Mouse (Mus musculus): Measurements from ENCODE around the gene Car9. TPM values are rescaled to one million over a fixed set of nuclear protein-coding genes. Genes with fewer than 3 reads are reported as not detected.

Car9 gene
- not detected in 2 replicates for total RNA-seq (2012; rRNA removed)
- not detected in 2 replicates for total RNA-seq (2014; rRNA removed)
- polyA plus RNA-seq (2012; ENCODE audit: insufficient read length, low read depth), result not detected in 2 replicates

DNA sequence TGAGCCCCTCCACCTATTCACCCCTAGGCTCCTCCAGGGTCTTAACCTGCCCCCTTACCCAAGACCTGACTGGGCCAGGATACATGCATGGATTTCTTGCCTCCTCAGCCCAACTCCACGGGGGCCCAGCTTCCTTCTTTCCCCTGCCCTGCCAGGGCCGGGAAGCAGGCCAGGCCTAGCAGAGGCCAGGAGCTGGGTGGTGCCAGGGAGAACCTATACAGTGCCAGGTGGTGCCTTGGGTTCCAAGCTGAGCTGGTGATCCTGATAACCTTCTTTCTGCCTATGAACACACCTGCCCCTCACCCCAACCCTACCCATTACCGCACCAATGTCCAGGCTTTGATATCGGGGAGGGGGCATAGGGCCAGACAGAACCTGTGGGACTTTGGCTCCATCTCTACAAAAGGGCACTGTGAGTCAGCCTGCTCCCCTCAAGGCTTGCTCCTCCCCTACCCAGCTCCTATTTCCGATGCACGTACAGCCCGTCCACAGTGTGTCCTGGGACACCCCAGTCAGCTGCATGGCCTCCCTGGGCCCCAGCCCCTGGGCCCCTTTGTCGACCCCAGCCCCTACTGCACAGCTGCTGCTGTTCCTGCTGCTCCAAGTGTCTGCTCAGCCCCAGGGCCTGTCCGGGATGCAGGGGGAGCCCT lies at the start of gene Car9:
Car9 (plus strand) TSS at position 431 of the 650 bp plus-strand sequence.
- DNase-seq (ENCODE audit: extremely low read depth), result no peak
- in situ Hi-C loops (cut with MboI; ENCODE audit: low pct_ligation_motif_present, low pct_unique_long_range_greater_than_20kb, low sequenced_read_pairs) (no loop called here), dilution Hi-C loops (cut with MboI; ENCODE audit: extremely low pct_ligation_motif_present, extremely low pct_unique_long_range_greater_than_20kb, low sequenced_read_pairs) (no loop called here)
- peaks cover 88% of the 10 kb centered on the region for H3K27me3 ChIP-seq (replicated peaks)
- H3K9ac ChIP-seq (ENCODE audit: insufficient read depth, low read depth), result no peak within 1 kb of the TSS
- H3K4me3 ChIP-seq (replicated peaks in 1 of 3; ENCODE audit: low read depth in 2 of 3, low read length in 2 of 3, poor library complexity in 1 of 3), result no peak within 1 kb of the TSS
- no peaks in the 10 kb centered on the region for H3K4me1 ChIP-seq (ENCODE audit: control insufficient read depth in 1 of 2, insufficient read depth in 2 of 2)
- TF ChIP-seq ZNF384 (IDR thresholded peaks at IDR 0.05; ENCODE audit: low read depth, low read length) (no peak), NELFE (IDR thresholded peaks at IDR 0.05; ENCODE audit: low read depth, low read length) (no peak), NRF1 (IDR thresholded peaks at IDR 0.05; ENCODE audit: low read depth, low read length) (no peak), UBTF (IDR thresholded peaks at IDR 0.05; ENCODE audit: low read depth, low read length) (no peak), TCF12 (IDR thresholded peaks at IDR 0.05; ENCODE audit: low read depth, low read length) (no peak), JUN (IDR thresholded peaks at IDR 0.05; ENCODE audit: insufficient read depth, low read depth, low read length) (no peak), ETS1 (conservative IDR thresholded peaks at IDR 0.05; ENCODE audit: low read depth, low read length) (no peak), CHD1 (IDR thresholded peaks at IDR 0.05; ENCODE audit: low read depth, low read length) (no peak), MEF2A (IDR thresholded peaks at IDR 0.05; ENCODE audit: borderline replicate concordance, low read depth, low read length) (no peak), MXI1 (IDR thresholded peaks at IDR 0.05; ENCODE audit: low read depth, low read length) (no peak), ZMIZ1 (IDR thresholded peaks at IDR 0.05; ENCODE audit: low read depth, low read length) (no peak)
- H3K9me3 ChIP-seq (replicated peaks; ENCODE audit: low read length), result no peaks in the 10 kb centered on the region
- no peak within 1 kb of the TSS for H3K4me2 ChIP-seq (ENCODE audit: insufficient read depth, low read depth, poor library complexity, severe bottlenecking)
- H3K36me3 ChIP-seq (replicated peaks in 1 of 2; ENCODE audit: control insufficient read depth in 1 of 2, insufficient read depth in 1 of 2, low read length in 1 of 2), result no peaks in the 10 kb centered on the region
- H3K27ac ChIP-seq (ENCODE audit: insufficient read depth, low read depth), result no peak within 1 kb of the TSS
- H3K79me2 ChIP-seq (replicated peaks; ENCODE audit: control insufficient read depth, extremely low read depth, insufficient read depth, poor library complexity, severe bottlenecking), result no peaks in the 10 kb centered on the region

DNA sequence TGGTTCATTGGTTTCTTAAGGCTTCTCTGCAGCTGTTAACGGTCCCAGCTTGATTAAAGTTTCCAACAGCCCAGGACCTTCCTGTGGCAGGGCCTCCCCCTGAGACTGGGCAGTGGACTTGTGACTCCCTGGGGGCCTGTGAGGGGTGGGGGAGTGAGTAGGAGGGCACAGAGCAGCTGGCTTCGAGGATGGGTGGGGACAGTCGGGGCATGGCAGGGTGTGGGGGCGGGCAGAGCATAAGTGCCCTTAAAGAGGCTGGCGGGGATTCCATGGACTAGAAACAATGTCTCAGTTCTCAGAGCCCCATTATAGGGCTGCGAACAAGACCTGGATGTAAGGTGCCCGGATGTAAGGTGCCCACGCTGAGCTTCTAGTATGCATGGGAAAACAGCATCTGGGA lies 49.6 kb upstream of the Car9 start:
- Histone ChIP-seq H3K36me3 (replicated peaks in 1 of 2; ENCODE audit: control insufficient read depth in 1 of 2, insufficient read depth in 1 of 2, low read length in 1 of 2) (peaks cover 0 to 7% of the 10 kb centered on the region in 2 experiments), H3K4me2 (ENCODE audit: insufficient read depth, low read depth, poor library complexity, severe bottlenecking) (peak overlapping the region; percentile 41), H3K79me2 (replicated peaks; ENCODE audit: control insufficient read depth, extremely low read depth, insufficient read depth, poor library complexity, severe bottlenecking) (no peaks in the 10 kb centered on the region), H3K4me1 (ENCODE audit: control insufficient read depth in 1 of 2, insufficient read depth in 2 of 2) (peaks cover 21 to 55% of the 10 kb centered on the region in 2 experiments), H3K4me3 (replicated peaks in 1 of 3; ENCODE audit: low read depth in 2 of 3, low read length in 2 of 3, poor library complexity in 1 of 3) (no peak overlapping the region), H3K9ac (ENCODE audit: insufficient read depth, low read depth) (no peak overlapping the region), H3K27me3 (replicated peaks) (peaks cover 3% of the 10 kb centered on the region), H3K9me3 (replicated peaks; ENCODE audit: low read length) (peaks cover 4% of the 10 kb centered on the region), H3K27ac (ENCODE audit: insufficient read depth, low read depth) (no peak overlapping the region)
- in situ Hi-C loops (cut with MboI; ENCODE audit: low pct_ligation_motif_present, low pct_unique_long_range_greater_than_20kb, low sequenced_read_pairs) (no loop called here), dilution Hi-C loops (cut with MboI; ENCODE audit: extremely low pct_ligation_motif_present, extremely low pct_unique_long_range_greater_than_20kb, low sequenced_read_pairs) (no loop called here)
- peak; percentile 64 for DNase-seq (ENCODE audit: extremely low read depth)
- TF ChIP-seq CHD2 (IDR thresholded peaks at IDR 0.05; ENCODE audit: low read length), result 0 out of 2 replicates have a peak, but pooled peaks have one; percentile 10
- TF ChIP-seq TCF12 (IDR thresholded peaks at IDR 0.05; ENCODE audit: low read depth, low read length), result peak; percentile 76
- TF ChIP-seq ETS1 (conservative IDR thresholded peaks at IDR 0.05; ENCODE audit: low read depth, low read length), result peak; percentile 64
- TF ChIP-seq HCFC1 (IDR thresholded peaks at IDR 0.05; ENCODE audit: low read depth, low read length), result no peak
- TF ChIP-seq MXI1 (IDR thresholded peaks at IDR 0.05; ENCODE audit: low read depth, low read length), result no peak
- peak; percentile 93 for TF ChIP-seq MAZ (IDR thresholded peaks at IDR 0.05; ENCODE audit: low read depth, low read length)
- TF ChIP-seq ZNF384 (IDR thresholded peaks at IDR 0.05; ENCODE audit: low read depth, low read length), result no peak
- TF ChIP-seq MEF2A (IDR thresholded peaks at IDR 0.05; ENCODE audit: borderline replicate concordance, low read depth, low read length), result peak; percentile 25; the same call in 1 of the 2 replicates
- peak; percentile 57 for TF ChIP-seq EP300 (IDR thresholded peaks at IDR 0.05; ENCODE audit: low read length)
- no peak for TF ChIP-seq USF1 (IDR thresholded peaks at IDR 0.05; ENCODE audit: low read depth, low read length)
- TF ChIP-seq ZKSCAN1 (IDR thresholded peaks at IDR 0.05; ENCODE audit: borderline replicate concordance, low read depth, low read length), result no peak
- TF ChIP-seq CHD1 (IDR thresholded peaks at IDR 0.05; ENCODE audit: low read depth, low read length), result no peak
- no peak for TF ChIP-seq BHLHE40 (IDR thresholded peaks at IDR 0.05; ENCODE audit: low read depth, low read length)
- TF ChIP-seq IRF4 (IDR thresholded peaks at IDR 0.05; ENCODE audit: low read depth, low read length), result peak; percentile 35; the same call in 1 of the 2 replicates
- TF ChIP-seq JUN (IDR thresholded peaks at IDR 0.05; ENCODE audit: insufficient read depth, low read depth, low read length), result no peak
- 0 out of 2 replicates have a peak, but pooled peaks have one; percentile 34 for TF ChIP-seq UBTF (IDR thresholded peaks at IDR 0.05; ENCODE audit: low read depth, low read length)

Data from CH12.LX (cell line).